Mouse (Mus musculus) megakaryocyte progenitor cell, adult 5-6 weeks (primary cell): Measurements from ENCODE around the gene Bbc3. TPM values are rescaled to one million over a fixed set of nuclear protein-coding genes. Genes with fewer than 3 reads are reported as not detected.

Experiments used
- total RNA-seq, 2 experiments: library from RNA; stranded (forward) in 1 of 2; stranded (reverse) in 1 of 2; fragments of 157-497, 149-512 nt in 1 of 2; fragments of 200-1000 nt in 1 of 2; gene quantifications; 2 replicates each; pipeline versions ENCODE4 v1.2.3 to v1.2.4; 2015 to 2017

Gene Bbc3
- total RNA-seq, 2 experiments from 2014 or later = 0.25 to 1.2 TPM

Other genes with a start within 250 kb of the Bbc3 start
- gene Zfp541, start 246.6 kb upstream of the Bbc3 start, total RNA-seq (2015) = 0.15 TPM in 1 of 2 replicates, not detected in the other
- 0.04 TPM in 1 of 2 replicates, not detected in the other for gene Zfp541, start 246.6 kb upstream of the Bbc3 start, total RNA-seq (2017)
- 69.2 and 72.0 TPM in 2 replicates for gene Napa, start 209.9 kb upstream of the Bbc3 start, total RNA-seq (2015)
- gene Napa, start 209.9 kb upstream of the Bbc3 start, total RNA-seq (2017) = 46.2 and 57.8 TPM in 2 replicates
- 8.1 and 10.7 TPM in 2 replicates for gene Kptn, start 188.5 kb upstream of the Bbc3 start, total RNA-seq (2015)
- gene Kptn, start 188.5 kb upstream of the Bbc3 start, total RNA-seq (2017) = 8.3 and 10.6 TPM in 2 replicates
- gene Slc8a2, start 178.6 kb upstream of the Bbc3 start, total RNA-seq (2015) = not detected in 2 replicates
- not detected in 2 replicates for gene Slc8a2, start 178.6 kb upstream of the Bbc3 start, total RNA-seq (2017)
- 0.34 TPM in 1 of 2 replicates, not detected in the other for gene Meis3, start 133.3 kb upstream of the Bbc3 start, total RNA-seq (2015)
- gene Meis3, start 133.3 kb upstream of the Bbc3 start, total RNA-seq (2017) = not detected in 2 replicates
- 6.0 and 6.7 TPM in 2 replicates for gene Dhx34, start 86.4 kb upstream of the Bbc3 start, total RNA-seq (2015)
- gene Dhx34, start 86.4 kb upstream of the Bbc3 start, total RNA-seq (2017) = 6.6 and 8.1 TPM in 2 replicates
- 1.1 and 1.7 TPM in 2 replicates for gene C5ar2, start 64.2 kb upstream of the Bbc3 start, total RNA-seq (2015)
- gene C5ar2, start 64.2 kb upstream of the Bbc3 start, total RNA-seq (2017) = 1.1 and 1.3 TPM in 2 replicates
- 2.4 and 4.0 TPM in 2 replicates for gene C5ar1, start 48.9 kb upstream of the Bbc3 start, total RNA-seq (2015)
- 0.57 and 1.2 TPM in 2 replicates for gene C5ar1, start 48.9 kb upstream of the Bbc3 start, total RNA-seq (2017)
- gene Inafm1, start 34.8 kb upstream of the Bbc3 start, total RNA-seq (2015) = 5.0 and 11.3 TPM in 2 replicates
- 5.2 and 6.8 TPM in 2 replicates for gene Inafm1, start 34.8 kb upstream of the Bbc3 start, total RNA-seq (2017)
- gene Ccdc9, start 21.6 kb upstream of the Bbc3 start, total RNA-seq (2015) = 17.3 and 19.8 TPM in 2 replicates
- gene Ccdc9, start 21.6 kb upstream of the Bbc3 start, total RNA-seq (2017) = 87.9 and 99.6 TPM in 2 replicates
- 76.8 and 81.3 TPM in 2 replicates for gene Sae1, start 79.4 kb downstream of the Bbc3 start, total RNA-seq (2015)
- gene Sae1, start 79.4 kb downstream of the Bbc3 start, total RNA-seq (2017) = 429 and 547 TPM in 2 replicates
- 36.5 and 38.7 TPM in 2 replicates for gene Zc3h4, start 92.5 kb downstream of the Bbc3 start, total RNA-seq (2015)
- 25.9 and 33.5 TPM in 2 replicates for gene Zc3h4, start 92.5 kb downstream of the Bbc3 start, total RNA-seq (2017)
- 34.6 and 42.5 TPM in 2 replicates for gene Tmem160, start 144.4 kb downstream of the Bbc3 start, total RNA-seq (2015)
- 9.5 and 13.5 TPM in 2 replicates for gene Tmem160, start 144.4 kb downstream of the Bbc3 start, total RNA-seq (2017)
- gene Npas1, start 169.3 kb downstream of the Bbc3 start, total RNA-seq (2015) = not detected in 2 replicates
- not detected in 2 replicates for gene Npas1, start 169.3 kb downstream of the Bbc3 start, total RNA-seq (2017)